Mouse (Mus musculus): ENCODE results near the gene Ptprm.

DNA sequence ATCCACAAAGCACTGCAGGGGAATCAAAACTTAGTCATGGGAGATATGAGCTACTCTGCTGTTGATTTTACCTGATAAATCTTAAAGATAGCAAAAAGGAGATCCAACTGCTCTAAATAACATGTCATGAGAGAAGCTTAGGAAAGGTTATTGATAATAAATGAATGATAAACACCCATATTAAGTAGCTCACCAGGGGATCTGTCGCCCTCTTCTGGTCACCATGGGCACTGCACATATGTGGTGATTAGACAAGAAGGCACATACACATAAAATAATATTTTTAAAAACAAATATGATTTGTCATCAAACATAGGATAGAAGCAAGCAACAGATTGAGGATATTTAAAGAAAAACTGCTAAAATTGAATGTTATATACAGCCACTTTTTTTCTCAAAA lies 213.8 kb downstream of the Ptprm start:
- TF ChIP-seq EP300 (IDR thresholded peaks at IDR 0.05; ENCODE audit: low read depth) (no peak), CTCF (IDR thresholded peaks at IDR 0.05; ENCODE audit: low read depth) (peak; percentile 61)

All from liver, embryonic 14.5 days (tissue).